Mouse (Mus musculus) forebrain, embryonic 11.5 days (tissue): ENCODE measurements around the gene Jam2. TPM values are rescaled to one million over a fixed set of nuclear protein-coding genes. Genes with fewer than 3 reads are reported as not detected.

Experiments
- ATAC-seq: fragments of 200-750 bp; cut with Nextera tagmentation; replicated peaks from 2 replicates; pipeline ENCODE4 v1.8.0; 2017; ENCODE audit warnings: moderate TSS enrichment; ENCODE audit not compliant: low FRiP score
- DNase-seq: peaks from one replicate; pipeline ENCODE4 v3.0.0-alpha.2; 2017; ENCODE audit warnings: low spot score
- H3K27ac ChIP-seq: fragments of 300-500 bp; sonication (generic); 2 replicates; pipeline ENCODE4 v1.5.1; 2014; ENCODE audit warnings: low read depth, low read length
- H3K27me3 ChIP-seq: fragments of 300-500 bp; sonication (generic); 2 replicates; pipeline ENCODE4 v1.6.1; 2014; ENCODE audit warnings: mild to moderate bottlenecking, low read length, mixed read lengths; ENCODE audit not compliant: control insufficient read depth, insufficient read depth
- H3K36me3 ChIP-seq: fragments of 300-500 bp; sonication (generic); 2 replicates; pipeline ENCODE4 v1.6.1; 2014; ENCODE audit warnings: mild to moderate bottlenecking, low read length, moderate library complexity, mixed read lengths; ENCODE audit not compliant: control insufficient read depth, insufficient read depth
- H3K4me1 ChIP-seq: fragments of 300-500 bp; sonication (generic); replicated peaks from 2 replicates; pipeline ENCODE4 v1.6.1; 2014; ENCODE audit warnings: low read length, mixed read lengths; ENCODE audit not compliant: control insufficient read depth, insufficient read depth
- H3K4me2 ChIP-seq: fragments of 300-500 bp; sonication (generic); 2 replicates; pipeline ENCODE4 v1.6.1; 2014; ENCODE audit warnings: low read depth, mild to moderate bottlenecking, low read length, moderate library complexity, mixed read lengths; ENCODE audit not compliant: severe bottlenecking
- H3K4me3 ChIP-seq: fragments of 300-500 bp; sonication (generic); 2 replicates; pipeline ENCODE4 v1.5.1; 2014; ENCODE audit warnings: low read depth, low read length
- H3K9ac ChIP-seq: fragments of 300-500 bp; sonication (generic); 2 replicates; pipeline ENCODE4 v1.6.1; 2014; ENCODE audit warnings: low read length
- H3K9me3 ChIP-seq: fragments of 300-500 bp; sonication (generic); 2 replicates; pipeline ENCODE4 v1.6.1; 2016; ENCODE audit warnings: low read length, mixed read lengths; ENCODE audit not compliant: control insufficient read depth
- WGBS: fragments of 180-500 bp; shearing (Covaris S2); extraction: QIAGEN DNeasy Blood & Tissue Kit; methylation state at CpG from one replicate; pipeline ENCODE4 v1.1.7; 2014; 5-methylcytosine and 5-hydroxymethylcytosine counted together
- polyA plus RNA-seq: library from polyadenylated mRNA; unstranded; fragments of >200 nt; fragmentation: Nextera tagmentation; extraction: Ambion mirVana; gene quantifications from 2 replicates; pipeline ENCODE4 v1.2.1, GENCODE M21; 2014

Gene Jam2
- polyA plus RNA-seq, 1 experiment from 2014 or later, result 54.0 TPM

DNA sequence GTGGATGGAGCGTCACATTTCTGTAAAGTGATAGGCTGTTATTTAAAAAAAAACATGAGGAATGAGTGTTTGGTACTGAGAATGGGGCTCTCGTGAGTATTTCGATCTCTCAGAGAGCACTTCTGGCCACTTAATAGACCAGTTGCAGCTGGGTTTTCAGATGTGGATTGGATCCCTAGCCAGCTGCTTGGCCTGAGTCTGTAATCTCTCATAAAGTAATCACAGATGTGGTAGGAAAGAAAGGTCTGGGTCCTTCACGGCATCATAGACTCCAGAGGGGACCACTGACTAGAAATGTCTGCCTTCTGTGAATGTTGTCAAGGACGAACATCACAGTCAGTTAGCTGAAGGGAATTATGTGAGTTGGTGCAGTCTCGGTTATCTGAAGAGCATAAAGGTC is 4.5 kb downstream of the Jam2 start:
- ATAC-seq (no peak), DNase-seq (no peak)
- Histone ChIP-seq H3K36me3 (no peaks in the 10 kb centered on the region), H3K9me3 (no peaks in the 10 kb centered on the region), H3K4me1 (no peaks in the 10 kb centered on the region; the same call in 1 of the 2 replicates), H3K4me3 (no peak overlapping the region), H3K27ac (no peak overlapping the region), H3K4me2 (no peak overlapping the region), H3K9ac (no peak overlapping the region), H3K27me3 (no peaks in the 10 kb centered on the region)
- WGBS, result 87% methylated on average over 6 of the region's 6 CpGs

DNA sequence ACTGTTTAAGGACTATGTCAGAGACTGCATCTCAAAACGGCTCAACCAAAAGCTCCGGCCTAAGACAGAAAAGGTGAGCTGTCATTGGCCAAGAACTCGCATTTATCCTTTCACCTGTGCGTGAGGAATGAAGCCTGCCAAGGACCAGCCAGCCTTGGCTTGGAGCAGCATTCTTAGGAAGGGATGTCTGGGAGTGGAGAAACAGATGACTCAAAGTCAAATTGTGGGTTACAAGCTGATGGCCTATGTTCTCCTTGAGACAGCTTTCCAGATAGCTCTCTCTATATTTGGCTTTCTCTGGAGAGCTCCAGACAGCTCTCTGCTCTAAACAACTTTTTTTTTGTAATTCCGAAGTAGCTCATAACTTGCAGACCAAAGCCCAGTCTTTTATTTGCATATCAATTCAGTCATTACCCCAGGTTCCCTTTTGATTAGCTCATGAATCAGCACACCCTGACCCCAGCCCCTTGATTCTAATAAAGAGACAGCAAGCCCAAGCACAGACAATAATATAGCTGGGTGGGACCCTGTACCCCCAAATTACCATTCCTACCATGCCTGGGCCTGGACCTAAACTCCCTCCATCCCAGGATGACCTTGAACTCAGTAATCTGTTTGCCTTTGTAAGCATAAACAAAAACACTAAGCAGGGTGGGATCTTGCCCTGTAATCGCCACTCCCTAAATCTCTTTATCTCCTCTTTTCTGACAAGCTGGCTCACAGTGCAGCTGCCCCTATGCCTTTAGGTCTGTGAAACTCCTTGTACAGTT is 5.1 kb downstream of the Jam2 start:
- H3K4me1 ChIP-seq, result no peaks in the 10 kb centered on the region; the same call in 1 of the 2 replicates
- no peak overlapping the region for H3K4me2 ChIP-seq
- no peak overlapping the region for H3K9ac ChIP-seq
- H3K9me3 ChIP-seq, result no peaks in the 10 kb centered on the region
- H3K4me3 ChIP-seq, result no peak overlapping the region
- H3K36me3 ChIP-seq, result no peaks in the 10 kb centered on the region
- no peak overlapping the region for H3K27ac ChIP-seq
- 83% methylated on average over 6 of the region's 6 CpGs for WGBS
- H3K27me3 ChIP-seq, result no peaks in the 10 kb centered on the region
- DNase-seq, result no peak
- ATAC-seq, result no peak

GRCm38 (mm10) chr16:84779718-84780117 is 5.8 kb downstream of the Jam2 start:
- Histone ChIP-seq H3K9ac (no peak overlapping the region), H3K4me2 (no peak overlapping the region), H3K27me3 (no peaks in the 10 kb centered on the region), H3K4me3 (no peak overlapping the region), H3K9me3 (no peaks in the 10 kb centered on the region), H3K36me3 (no peaks in the 10 kb centered on the region), H3K4me1 (no peaks in the 10 kb centered on the region; the same call in 1 of the 2 replicates), H3K27ac (no peak overlapping the region)
- 88% methylated on average over 5 of the region's 5 CpGs for WGBS
- DNase-seq (no peak), ATAC-seq (no peak)

DNA sequence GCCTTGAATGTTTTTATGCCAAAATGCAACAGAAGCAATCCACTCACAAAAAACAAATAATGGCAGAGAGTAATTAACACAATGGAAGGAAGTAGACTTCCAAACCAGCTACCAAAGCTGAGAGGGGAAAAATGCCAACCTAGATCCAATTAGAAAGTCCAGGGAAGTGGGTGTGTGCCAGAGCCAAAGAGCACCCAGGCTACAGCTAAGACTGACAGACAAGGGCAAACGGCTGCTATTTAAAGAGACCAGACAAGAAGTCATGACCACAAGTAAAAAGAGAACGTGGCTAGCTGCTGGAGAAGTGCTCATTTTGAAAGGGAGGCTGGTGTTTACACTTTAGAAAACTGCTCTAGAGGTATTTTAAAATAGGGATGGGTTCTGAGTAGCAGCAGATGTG is 9.4 kb downstream of the Jam2 start:
- DNase-seq, result no peak
- WGBS, result 73% methylated on average over 2 of the region's 2 CpGs
- ATAC-seq, result no peak

DNA sequence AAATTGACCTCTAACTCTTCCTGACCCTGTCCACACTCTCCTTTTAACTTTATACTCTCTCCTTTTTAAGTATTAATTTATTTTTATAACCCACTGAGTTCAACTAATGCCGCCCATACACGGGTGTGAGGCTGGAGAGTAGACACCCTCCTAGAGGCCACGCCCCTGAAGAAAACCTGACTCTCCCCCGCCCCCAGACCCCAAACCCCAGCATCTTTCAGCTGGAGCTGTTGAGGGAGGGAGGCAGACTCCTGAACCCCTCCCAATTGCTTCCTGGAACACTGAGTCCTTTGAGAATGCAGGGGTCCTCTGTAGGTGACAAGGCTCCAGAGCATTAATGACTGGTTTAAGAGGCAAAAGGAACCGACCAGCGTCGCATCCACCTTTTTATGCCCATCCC is 11.0 kb downstream of the Jam2 start:
- Histone ChIP-seq H3K4me1 (no peaks in the 10 kb centered on the region), H3K36me3 (no peaks in the 10 kb centered on the region; the same call in 1 of the 2 replicates), H3K27me3 (no peaks in the 10 kb centered on the region), H3K9ac (no peak overlapping the region), H3K27ac (no peak overlapping the region), H3K9me3 (no peaks in the 10 kb centered on the region), H3K4me2 (no peak overlapping the region), H3K4me3 (no peak overlapping the region)
- 10% methylated on average over 7 of the region's 7 CpGs for WGBS
- DNase-seq, result no peak
- peak; percentile 60; the same call in 1 of the 2 replicates for ATAC-seq

More for the DNA sequence above, 9.4 kb downstream of the Jam2 start:
- no peak overlapping the region for H3K4me3 ChIP-seq
- H3K9me3 ChIP-seq, result no peaks in the 10 kb centered on the region
- H3K36me3 ChIP-seq, result no peaks in the 10 kb centered on the region; the same call in 1 of the 2 replicates
- no peaks in the 10 kb centered on the region for H3K4me1 ChIP-seq
- no peak overlapping the region for H3K27ac ChIP-seq
- H3K27me3 ChIP-seq, result no peaks in the 10 kb centered on the region
- no peak overlapping the region for H3K9ac ChIP-seq
- no peak overlapping the region for H3K4me2 ChIP-seq

DNA sequence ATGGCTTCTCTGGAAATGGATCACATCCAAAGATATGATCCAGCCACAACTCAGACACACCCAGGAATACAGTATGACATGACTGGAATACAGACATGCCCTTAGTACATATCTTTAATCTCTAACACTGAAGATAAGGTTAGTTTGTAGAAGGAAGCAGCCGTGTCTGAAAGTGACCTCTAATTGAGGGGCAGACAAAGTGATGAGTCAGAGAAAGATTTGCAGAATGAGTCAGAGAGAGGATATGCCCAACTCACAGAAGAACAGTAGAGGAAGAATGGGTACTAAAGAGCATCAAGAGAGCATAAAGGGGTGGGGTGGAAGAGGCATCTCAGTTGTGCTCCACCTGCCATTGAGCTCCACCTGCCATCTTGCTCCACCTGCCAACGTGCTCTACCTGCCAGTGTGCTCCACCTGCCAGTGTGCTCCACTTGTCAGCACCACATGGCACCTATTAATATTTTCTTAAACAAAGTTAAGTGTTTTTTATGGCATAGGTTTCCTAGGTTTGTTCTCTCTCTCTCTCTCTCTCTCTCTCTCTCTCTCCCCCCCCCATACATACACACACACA is 16.8 kb downstream of the Jam2 start:
- Histone ChIP-seq H3K27me3 (no peaks in the 10 kb centered on the region), H3K9me3 (no peaks in the 10 kb centered on the region), H3K4me3 (no peak overlapping the region), H3K4me1 (no peaks in the 10 kb centered on the region), H3K9ac (no peak overlapping the region), H3K27ac (no peak overlapping the region), H3K4me2 (no peak overlapping the region), H3K36me3 (peaks cover 2% of the 10 kb centered on the region; the same call in 1 of the 2 replicates)
- 92% methylated on average over 2 of the region's 2 CpGs for WGBS
- DNase-seq (no peak), ATAC-seq (no peak)

GRCm38 (mm10) chr16:84793401-84793800 is 19.5 kb downstream of the Jam2 start:
- H3K27ac ChIP-seq, result no peak overlapping the region

GRCm38 (mm10) chr16:84795337-84795736 is 21.4 kb downstream of the Jam2 start:
- Histone ChIP-seq H3K27ac (no peak overlapping the region), H3K4me1 (no peaks in the 10 kb centered on the region), H3K9ac (no peak overlapping the region), H3K4me2 (no peak overlapping the region), H3K36me3 (peaks cover 2% of the 10 kb centered on the region; the same call in 1 of the 2 replicates), H3K9me3 (no peaks in the 10 kb centered on the region), H3K27me3 (no peaks in the 10 kb centered on the region), H3K4me3 (no peak overlapping the region)
- 72% methylated on average over 3 of the region's 3 CpGs for WGBS
- DNase-seq, result no peak
- no peak for ATAC-seq

More at GRCm38 (mm10) chr16:84793401-84793800, 19.5 kb downstream of the Jam2 start:
- no peaks in the 10 kb centered on the region for H3K4me1 ChIP-seq
- no peak overlapping the region for H3K4me3 ChIP-seq
- H3K4me2 ChIP-seq, result no peak overlapping the region
- peaks cover 2% of the 10 kb centered on the region; the same call in 1 of the 2 replicates for H3K36me3 ChIP-seq
- no peaks in the 10 kb centered on the region for H3K9me3 ChIP-seq
- DNase-seq, result no peak
- 89% methylated on average over 14 of the region's 14 CpGs for WGBS
- no peaks in the 10 kb centered on the region for H3K27me3 ChIP-seq
- ATAC-seq, result no peak
- no peak overlapping the region for H3K9ac ChIP-seq
